Mouse (Mus musculus) myocyte (in vitro differentiated cells): ENCODE measurements around the gene Bms1. TPM values are rescaled to one million over a fixed set of nuclear protein-coding genes. Genes with fewer than 3 reads are reported as not detected.

Experiments
- H3K27me3 ChIP-seq: one replicate; pipeline ENCODE4 v1.6.1; 2011; ENCODE audit not compliant: control insufficient read depth, insufficient read depth, insufficient read length
- H3K36me3 ChIP-seq: one replicate; pipeline ENCODE4 v1.6.1; 2011; ENCODE audit not compliant: control insufficient read depth, insufficient read depth
- H3K4me2 ChIP-seq: one replicate; pipeline ENCODE4 v1.6.1; 2011; ENCODE audit warnings: low read depth, control low read depth
- H3K4me3 ChIP-seq: one replicate; pipeline ENCODE4 v1.5.1; 2011; ENCODE audit warnings: mild to moderate bottlenecking, control low read depth, moderate library complexity
- H3K79me2 ChIP-seq: one replicate; pipeline ENCODE4 v1.6.1; 2011; ENCODE audit not compliant: control insufficient read depth, insufficient read depth
- H3ac ChIP-seq: one replicate; pipeline ENCODE4 v1.6.1; 2011; ENCODE audit not compliant: control insufficient read depth, insufficient read length
- CEBPB ChIP-seq: IDR thresholded peaks from 2 replicates; pipeline ENCODE4 v1.6.1; 2011; ENCODE audit warnings: mild to moderate bottlenecking, moderate library complexity; ENCODE audit not compliant: poor library complexity, insufficient read depth, severe bottlenecking
- E2F4 ChIP-seq: IDR thresholded peaks from one replicate; pipeline ENCODE4 v1.6.1; 2011; ENCODE audit warnings: mild to moderate bottlenecking, control low read depth, moderate library complexity; ENCODE audit not compliant: insufficient read depth
- MAX ChIP-seq: IDR thresholded peaks from one replicate; pipeline ENCODE4 v1.6.1; 2011; ENCODE audit warnings: low read depth, mild to moderate bottlenecking, control low read depth
- MYOD1 ChIP-seq, 3 experiments: IDR thresholded peaks; one replicate each; pipeline ENCODE4 v1.6.1; 2011; ENCODE audit warnings: control low read depth in 2 of 3, low read depth in 2 of 3, mild to moderate bottlenecking in 2 of 3, moderate library complexity in 1 of 3; ENCODE audit not compliant: insufficient read length in 2 of 3, control insufficient read depth in 1 of 3
- MYOG ChIP-seq, 3 experiments: IDR thresholded peaks; one replicate each; pipeline ENCODE4 v1.6.1; 2011; ENCODE audit warnings: control low read depth in 2 of 3, low read depth in 2 of 3, mild to moderate bottlenecking in 2 of 3; ENCODE audit not compliant: insufficient read length in 2 of 3, control insufficient read depth in 1 of 3, insufficient read depth in 1 of 3
- POLR2A ChIP-seq: IDR thresholded peaks from one replicate; pipeline ENCODE4 v1.6.1; 2011; ENCODE audit warnings: low read depth, mild to moderate bottlenecking, control low read depth, moderate library complexity; ENCODE audit not compliant: insufficient read length
- POLR2AphosphoS2 ChIP-seq: IDR thresholded peaks from one replicate; pipeline ENCODE4 v1.6.1; 2011; ENCODE audit warnings: low read depth, control low read depth; ENCODE audit not compliant: insufficient read length
- REST ChIP-seq: IDR thresholded peaks from one replicate; pipeline ENCODE4 v1.6.1; 2011; ENCODE audit warnings: mild to moderate bottlenecking, control low read depth, moderate library complexity; ENCODE audit not compliant: insufficient read depth, insufficient read length
- SRF ChIP-seq: IDR thresholded peaks from one replicate; pipeline ENCODE4 v1.6.1; 2011; ENCODE audit warnings: low read depth; ENCODE audit not compliant: control insufficient read depth, insufficient read length
- TCF12 ChIP-seq: IDR thresholded peaks from one replicate; pipeline ENCODE4 v1.6.1; 2011; ENCODE audit warnings: mild to moderate bottlenecking, control low read depth; ENCODE audit not compliant: poor library complexity, insufficient read depth, severe bottlenecking
- TCF3 ChIP-seq: IDR thresholded peaks from one replicate; pipeline ENCODE4 v1.6.1; 2011; ENCODE audit warnings: low read depth, control low read depth; ENCODE audit not compliant: insufficient read length
- USF1 ChIP-seq: IDR thresholded peaks from one replicate; pipeline ENCODE4 v1.6.1; 2011; ENCODE audit warnings: low read depth, mild to moderate bottlenecking, control low read depth, moderate library complexity
- polyA plus RNA-seq: library from polyadenylated mRNA; unstranded; fragments of >200 nt; fragmentation: generic; extraction: Trizol; gene quantifications from one replicate; pipeline ENCODE4 v1.2.1, GENCODE M21; 2012; ENCODE audit warnings: missing spikeins

Bms1 gene
- polyA plus RNA-seq, 1 experiment, result 15.8 TPM

DNA sequence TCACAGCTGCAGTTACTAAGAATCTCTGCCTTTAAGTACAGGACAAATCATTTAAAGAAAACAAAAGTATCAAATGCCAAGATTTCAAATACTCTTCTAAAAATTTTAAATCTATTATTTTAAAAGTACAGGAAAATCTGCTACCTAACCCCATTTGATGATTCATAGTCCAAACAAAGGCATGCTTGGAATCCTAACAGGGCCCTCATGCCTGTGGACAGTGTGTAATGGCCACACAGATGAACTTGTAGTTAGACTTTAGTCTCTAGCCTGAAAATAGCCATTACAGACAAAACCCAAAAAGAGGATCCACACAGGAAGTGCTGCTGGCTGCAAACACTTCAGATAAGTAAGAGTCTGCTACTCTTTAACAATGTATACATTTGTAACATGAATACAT lies 28.5 kb downstream of the Bms1 start:
- Histone ChIP-seq H3ac (no peak overlapping the region), H3K79me2 (no peaks in the 10 kb centered on the region), H3K4me3 (no peak overlapping the region), H3K27me3 (no peaks in the 10 kb centered on the region), H3K4me2 (no peak overlapping the region), H3K36me3 (peaks cover 61% of the 10 kb centered on the region)
- TF ChIP-seq CEBPB (no peak), POLR2A (no peak), MAX (no peak), TCF12 (no peak), E2F4 (no peak), MYOD1 (IDR thresholded peaks at IDR 0.05; ENCODE audit: control insufficient read depth in 1 of 3, insufficient read length in 2 of 3, low read depth in 2 of 3) (no peak)

DNA sequence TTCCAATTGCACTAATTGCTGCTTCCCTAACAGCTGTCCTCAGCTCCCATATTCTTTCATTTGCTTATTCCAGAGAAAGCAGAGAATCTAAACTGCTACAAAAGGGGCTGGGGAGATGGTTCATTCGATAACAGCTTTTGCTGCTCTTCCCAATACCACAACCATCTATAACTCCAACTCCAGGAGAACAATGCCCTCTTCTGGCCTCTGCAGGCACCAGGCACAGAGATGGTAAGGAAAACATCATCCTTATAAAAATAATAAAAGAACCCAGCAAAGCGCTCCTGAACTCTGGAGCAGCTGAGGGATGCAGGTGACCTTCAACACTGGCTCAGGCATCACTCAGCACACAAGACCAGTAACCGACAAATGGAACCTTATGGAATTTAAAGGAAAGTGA lies 33.3 kb downstream of the Bms1 start:
- Histone ChIP-seq H3K36me3 (peaks cover 42% of the 10 kb centered on the region), H3K4me2 (no peak overlapping the region), H3K79me2 (no peaks in the 10 kb centered on the region), H3K4me3 (no peak overlapping the region), H3ac (no peak overlapping the region), H3K27me3 (no peaks in the 10 kb centered on the region)
- TF ChIP-seq USF1 (no peak), POLR2A (no peak), TCF3 (no peak), E2F4 (no peak), POLR2AphosphoS2 (no peak), SRF (no peak), REST (no peak), TCF12 (no peak), CEBPB (no peak), MAX (no peak), MYOD1 (IDR thresholded peaks at IDR 0.05; ENCODE audit: control insufficient read depth in 1 of 3, insufficient read length in 2 of 3, low read depth in 2 of 3) (no peak), MYOG (IDR thresholded peaks at IDR 0.05; ENCODE audit: control insufficient read depth in 1 of 3, insufficient read depth in 1 of 3, insufficient read length in 2 of 3, low read depth in 2 of 3) (no peak)

- Histone ChIP-seq H3ac (no peak overlapping the region), H3K79me2 (no peaks in the 10 kb centered on the region), H3K36me3 (peaks cover 17% of the 10 kb centered on the region), H3K4me2 (no peak overlapping the region), H3K27me3 (no peaks in the 10 kb centered on the region), H3K4me3 (no peak overlapping the region)
- TF ChIP-seq MYOG (IDR thresholded peaks at IDR 0.05; ENCODE audit: control insufficient read depth in 1 of 3, insufficient read depth in 1 of 3, insufficient read length in 2 of 3, low read depth in 2 of 3) (no peak), USF1 (no peak), POLR2A (no peak), CEBPB (no peak), POLR2AphosphoS2 (no peak)
These were observed 38.0 kb downstream of the Bms1 start for GRCm38 (mm10) chr6:118381234-118381633.

- no peaks in the 10 kb centered on the region for H3K27me3 ChIP-seq
These were observed 38.6 kb downstream of the Bms1 start for GRCm38 (mm10) chr6:118380630-118381029.

GRCm38 (mm10) chr6:118379451-118380167 lies 39.7 kb downstream of the Bms1 start:
- Histone ChIP-seq H3K27me3 (no peaks in the 10 kb centered on the region), H3K4me3 (no peak overlapping the region), H3K79me2 (no peaks in the 10 kb centered on the region), H3K4me2 (no peak overlapping the region), H3K36me3 (peaks cover 12% of the 10 kb centered on the region), H3ac (no peak overlapping the region)
- no peak for TF ChIP-seq MAX
- no peak for TF ChIP-seq REST
- no peak for TF ChIP-seq MYOD1 (IDR thresholded peaks at IDR 0.05; ENCODE audit: control insufficient read depth in 1 of 3, insufficient read length in 2 of 3, low read depth in 2 of 3)

More at GRCm38 (mm10) chr6:118380630-118381029, 38.6 kb downstream of the Bms1 start:
- peaks cover 12% of the 10 kb centered on the region for H3K36me3 ChIP-seq
- H3K79me2 ChIP-seq, result no peaks in the 10 kb centered on the region
- H3ac ChIP-seq, result no peak overlapping the region
- no peak overlapping the region for H3K4me3 ChIP-seq
- H3K4me2 ChIP-seq, result no peak overlapping the region
- no peak for TF ChIP-seq MYOG (IDR thresholded peaks at IDR 0.05; ENCODE audit: control insufficient read depth in 1 of 3, insufficient read depth in 1 of 3, insufficient read length in 2 of 3, low read depth in 2 of 3)
- no peak for TF ChIP-seq USF1
- TF ChIP-seq E2F4, result no peak
- no peak for TF ChIP-seq REST
- TF ChIP-seq POLR2AphosphoS2, result no peak
- no peak for TF ChIP-seq POLR2A
- TF ChIP-seq CEBPB, result no peak
- TF ChIP-seq MAX, result no peak
